Mouse (Mus musculus): Measurements from ENCODE around the gene Zfp106. TPM values are rescaled to one million over a fixed set of nuclear protein-coding genes. Genes with fewer than 3 reads are reported as not detected.

The Zfp106 gene
- polyA plus RNA-seq, 1 experiment from 2014 or later: 52.7 TPM

DNA sequence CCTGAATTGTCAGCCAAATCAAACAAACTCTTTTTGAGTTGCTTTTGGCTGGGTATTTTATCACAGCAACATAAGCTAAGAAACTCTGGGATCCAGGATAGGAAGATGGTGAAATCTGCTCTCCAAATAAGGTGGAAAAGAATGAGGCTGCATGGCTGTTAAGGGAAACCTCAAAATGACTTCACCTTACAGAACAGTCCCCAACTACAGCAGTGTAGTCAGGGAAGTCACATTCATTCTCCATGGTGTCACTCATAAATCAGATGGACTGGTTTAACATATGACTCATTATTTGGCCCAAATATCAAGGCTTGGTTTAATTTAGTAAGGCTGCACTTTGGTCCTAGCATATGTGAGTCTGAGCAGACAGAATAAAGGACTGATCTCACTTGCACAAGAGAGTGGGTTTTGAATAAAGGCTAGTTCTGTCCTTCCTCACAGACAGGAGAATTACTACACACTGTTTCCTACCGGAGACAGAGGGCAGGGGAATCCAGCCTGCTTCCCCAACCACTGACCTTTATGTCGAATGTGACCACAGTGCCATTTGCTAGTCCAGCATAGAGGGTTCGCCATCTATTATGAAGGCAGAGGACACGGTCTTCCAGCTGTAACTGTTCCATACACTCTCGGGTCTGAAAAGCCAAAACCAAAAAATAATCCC is 45.0 kb downstream of the Zfp106 start:
- Histone ChIP-seq H3K36me3 (ENCODE audit: inconsistent target) (peaks cover 97% of the 10 kb centered on the region), H3K79me2 (ENCODE audit: inconsistent target) (no peaks in the 10 kb centered on the region), H3K27ac (no peak overlapping the region), H3K4me3 (ENCODE audit: inconsistent target) (no peak overlapping the region)
- 91% methylated on average over 5 of the region's 5 CpGs for WGBS (ENCODE audit: missing documents)

DNA sequence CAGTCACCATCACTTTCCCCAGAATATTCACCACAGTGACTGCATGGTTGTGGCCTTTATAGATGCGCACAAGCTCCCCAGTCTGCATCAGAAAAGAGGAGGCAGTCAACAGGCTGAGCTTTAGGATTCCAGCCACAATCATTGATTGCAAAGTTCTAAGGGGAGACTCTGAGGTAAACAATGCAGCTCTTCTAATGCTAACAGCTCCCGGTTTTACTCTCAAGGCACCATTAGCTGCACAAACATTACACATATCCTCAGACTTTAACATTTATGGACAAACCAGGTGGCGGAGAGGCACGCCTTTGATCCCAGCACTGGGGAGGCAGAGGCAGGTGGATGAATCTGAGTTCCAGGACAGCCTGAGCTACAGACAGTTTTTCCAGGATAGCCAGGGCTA is 49.5 kb downstream of the Zfp106 start:
- 99% methylated on average over 4 of the region's 4 CpGs for WGBS (ENCODE audit: missing documents)
- H3K4me3 ChIP-seq (ENCODE audit: inconsistent target): no peak overlapping the region
- H3K79me2 ChIP-seq (ENCODE audit: inconsistent target): no peaks in the 10 kb centered on the region
- H3K36me3 ChIP-seq (ENCODE audit: inconsistent target): peaks cover 94% of the 10 kb centered on the region
- H3K27ac ChIP-seq: no peak overlapping the region

- no peaks in the 10 kb centered on the region for H3K79me2 ChIP-seq (ENCODE audit: inconsistent target)
- 83% methylated on average over 5 of the region's 5 CpGs for WGBS (ENCODE audit: missing documents)
- no peak overlapping the region for H3K27ac ChIP-seq
- peaks cover 20% of the 10 kb centered on the region for H3K36me3 ChIP-seq (ENCODE audit: inconsistent target)
- no peak overlapping the region for H3K4me3 ChIP-seq (ENCODE audit: inconsistent target)
These were observed 59.7 kb downstream of the Zfp106 start for GRCm38 (mm10) chr2:120503992-120504391.

DNA sequence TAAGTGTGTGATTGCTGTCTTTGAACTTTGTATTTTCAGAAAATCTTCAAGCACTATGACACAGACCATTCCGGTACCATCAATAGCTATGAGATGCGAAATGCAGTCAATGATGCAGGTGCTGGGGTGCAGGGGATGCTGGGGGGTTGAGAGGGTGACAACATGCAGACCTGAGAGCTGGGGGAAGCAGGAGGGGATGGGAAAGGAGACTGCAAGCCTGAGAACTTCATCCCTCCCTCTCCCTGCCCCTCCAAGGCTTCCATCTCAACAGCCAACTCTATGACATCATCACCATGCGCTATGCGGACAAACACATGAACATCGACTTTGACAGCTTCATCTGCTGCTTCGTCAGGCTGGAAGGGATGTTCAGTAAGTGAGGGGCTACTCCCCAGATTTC is 60.5 kb downstream of the Zfp106 start:
- WGBS (ENCODE audit: missing documents): 93% methylated on average over 6 of the region's 6 CpGs
- Histone ChIP-seq H3K79me2 (ENCODE audit: inconsistent target) (no peaks in the 10 kb centered on the region), H3K4me3 (ENCODE audit: inconsistent target) (no peak overlapping the region), H3K36me3 (ENCODE audit: inconsistent target) (peaks cover 11% of the 10 kb centered on the region), H3K27ac (no peak overlapping the region)

GRCm38 (mm10) chr2:120502605-120502990 is 61.0 kb downstream of the Zfp106 start:
- WGBS (ENCODE audit: missing documents): 73% methylated on average over 3 of the region's 3 CpGs
- Histone ChIP-seq H3K27ac (no peak overlapping the region), H3K79me2 (ENCODE audit: inconsistent target) (no peaks in the 10 kb centered on the region), H3K4me3 (ENCODE audit: inconsistent target) (no peak overlapping the region), H3K36me3 (ENCODE audit: inconsistent target) (peaks cover 7% of the 10 kb centered on the region; the same call in 1 of the 2 replicates)

DNA sequence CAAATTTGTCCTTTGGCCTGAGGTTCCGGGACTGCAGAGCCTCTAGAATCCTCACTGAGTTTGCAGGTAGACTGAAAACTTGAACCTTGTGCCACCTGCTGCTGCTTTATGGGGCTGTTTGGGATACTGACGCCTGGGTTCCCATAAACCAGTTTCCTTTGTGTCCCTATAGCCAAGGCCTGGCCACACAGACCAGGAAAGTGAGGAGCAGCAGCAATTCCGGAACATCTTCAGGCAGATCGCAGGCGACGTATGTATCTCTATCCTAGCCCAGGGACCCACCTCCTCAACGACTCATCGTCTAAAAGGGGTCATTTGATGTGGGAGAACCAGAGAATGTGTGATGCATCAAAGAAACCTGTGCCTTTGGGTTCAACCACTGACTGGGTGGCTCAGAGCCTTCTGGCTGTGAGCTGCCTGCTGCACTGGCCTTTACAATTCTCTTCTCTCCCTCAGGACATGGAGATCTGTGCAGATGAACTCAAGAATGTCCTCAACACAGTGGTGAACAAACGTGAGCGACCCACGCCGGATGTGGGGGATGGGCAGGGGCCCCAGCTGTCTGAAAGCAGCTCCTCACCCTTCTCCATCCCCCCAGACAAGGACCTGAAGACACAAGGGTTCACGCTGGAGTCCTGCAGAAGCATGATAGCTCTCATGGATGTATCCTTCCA is 61.6 kb downstream of the Zfp106 start:
- WGBS (ENCODE audit: missing documents): 81% methylated on average over 13 of the region's 13 CpGs
- Histone ChIP-seq H3K27ac (no peak overlapping the region), H3K4me3 (ENCODE audit: inconsistent target) (no peak overlapping the region), H3K79me2 (ENCODE audit: inconsistent target) (no peaks in the 10 kb centered on the region), H3K36me3 (ENCODE audit: inconsistent target) (peaks cover 7% of the 10 kb centered on the region; the same call in 1 of the 2 replicates)

- Histone ChIP-seq H3K27ac (no peak overlapping the region), H3K36me3 (ENCODE audit: inconsistent target) (0 out of 2 replicates have a peak, but pooled peaks cover 4% of the 10 kb centered on the region), H3K4me3 (ENCODE audit: inconsistent target) (no peak overlapping the region), H3K79me2 (ENCODE audit: inconsistent target) (no peaks in the 10 kb centered on the region)
- 64% methylated on average over 16 of the region's 17 CpGs for WGBS (ENCODE audit: missing documents)
These were observed 62.3 kb downstream of the Zfp106 start for GRCm38 (mm10) chr2:120501136-120501918.

GRCm38 (mm10) chr2:120499971-120500471 is 63.6 kb downstream of the Zfp106 start:
- no peak overlapping the region for H3K27ac ChIP-seq
- no peaks in the 10 kb centered on the region for H3K36me3 ChIP-seq (ENCODE audit: inconsistent target)
- no peak overlapping the region for H3K4me3 ChIP-seq (ENCODE audit: inconsistent target)
- WGBS (ENCODE audit: missing documents): 20% methylated on average over 6 of the region's 6 CpGs
- no peaks in the 10 kb centered on the region for H3K79me2 ChIP-seq (ENCODE audit: inconsistent target)

DNA sequence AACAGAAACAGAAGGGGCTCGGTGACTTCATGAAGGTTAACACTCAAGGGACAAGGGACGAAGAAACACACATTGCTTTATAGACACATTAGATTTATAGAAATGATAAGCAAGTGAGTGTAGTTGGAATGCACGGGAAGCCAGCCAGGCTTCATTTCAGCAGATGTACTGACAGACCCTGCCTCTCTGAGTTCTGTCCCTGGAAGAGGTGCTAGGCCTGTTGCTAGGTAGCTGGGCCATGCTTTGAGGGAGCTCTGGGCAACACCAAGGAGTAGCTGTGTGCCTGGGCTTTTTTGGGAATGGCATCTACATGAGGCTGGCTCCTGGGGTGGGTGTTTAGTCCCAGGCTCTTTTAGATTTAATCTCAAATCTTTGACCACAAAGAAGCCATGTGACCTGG is 67.1 kb downstream of the Zfp106 start:
- Histone ChIP-seq H3K79me2 (ENCODE audit: inconsistent target) (no peaks in the 10 kb centered on the region), H3K27ac (no peak overlapping the region), H3K36me3 (ENCODE audit: inconsistent target) (no peaks in the 10 kb centered on the region), H3K4me3 (ENCODE audit: inconsistent target) (no peak overlapping the region)
- WGBS (ENCODE audit: missing documents): 91% methylated on average over 3 of the region's 3 CpGs

- Histone ChIP-seq H3K36me3 (ENCODE audit: inconsistent target) (no peaks in the 10 kb centered on the region), H3K79me2 (ENCODE audit: inconsistent target) (no peaks in the 10 kb centered on the region), H3K4me3 (ENCODE audit: inconsistent target) (no peak overlapping the region), H3K27ac (no peak overlapping the region)
- 71% methylated on average over 4 of the region's 4 CpGs for WGBS (ENCODE audit: missing documents)
These were observed 70.4 kb downstream of the Zfp106 start for GRCm38 (mm10) chr2:120493254-120493653.

DNA sequence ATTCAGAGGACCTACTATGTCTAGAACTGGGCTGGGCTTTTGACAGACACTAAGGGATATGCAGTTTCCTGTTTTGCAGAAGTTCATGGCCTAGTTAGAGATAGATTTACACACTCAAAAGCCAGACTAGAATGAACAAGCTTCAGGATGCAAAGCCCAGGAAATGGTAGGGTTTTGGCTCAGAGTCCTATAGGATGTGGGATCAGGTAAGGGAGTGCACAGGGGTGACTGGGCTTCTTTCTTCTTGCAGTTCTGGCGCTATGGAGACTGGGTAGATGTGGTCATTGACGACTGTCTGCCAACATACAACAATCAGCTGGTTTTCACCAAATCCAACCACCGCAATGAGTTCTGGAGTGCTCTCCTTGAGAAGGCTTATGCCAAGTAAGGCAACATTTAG is 79.4 kb downstream of the Zfp106 start:
- H3K79me2 ChIP-seq (ENCODE audit: inconsistent target): no peaks in the 10 kb centered on the region
- no peak overlapping the region for H3K27ac ChIP-seq
- H3K36me3 ChIP-seq (ENCODE audit: inconsistent target): no peaks in the 10 kb centered on the region
- H3K4me3 ChIP-seq (ENCODE audit: inconsistent target): no peak overlapping the region
- WGBS (ENCODE audit: missing documents): 82% methylated on average over 3 of the region's 3 CpGs

- peak overlapping the region; percentile 38 for H3K27ac ChIP-seq
- 31% methylated on average over 8 of the region's 8 CpGs for WGBS (ENCODE audit: missing documents)
- H3K79me2 ChIP-seq (ENCODE audit: inconsistent target): no peaks in the 10 kb centered on the region
- no peaks in the 10 kb centered on the region for H3K36me3 ChIP-seq (ENCODE audit: inconsistent target)
- no peak overlapping the region for H3K4me3 ChIP-seq (ENCODE audit: inconsistent target)
These were observed 80.9 kb downstream of the Zfp106 start for GRCm38 (mm10) chr2:120482506-120483389.

DNA sequence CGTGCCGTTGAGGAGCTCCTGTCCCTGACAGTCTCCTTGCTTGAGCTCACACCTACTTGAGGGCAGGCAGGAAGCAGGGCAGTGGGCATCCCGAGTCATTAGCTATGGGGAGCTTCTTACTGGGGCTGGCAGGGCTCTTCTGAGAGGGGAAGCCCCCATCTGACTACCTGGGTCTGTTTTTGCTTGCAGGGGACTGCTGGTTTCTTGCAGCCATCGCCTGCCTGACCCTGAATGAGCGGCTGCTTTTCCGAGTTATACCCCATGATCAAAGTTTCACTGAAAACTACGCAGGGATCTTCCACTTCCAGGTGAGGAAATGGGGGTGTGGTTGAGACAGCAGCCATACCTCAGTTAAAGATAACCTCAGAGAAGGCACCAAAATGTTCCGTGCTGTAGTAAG is 81.7 kb downstream of the Zfp106 start:
- H3K27ac ChIP-seq: no peak overlapping the region
- no peak overlapping the region for H3K4me3 ChIP-seq (ENCODE audit: inconsistent target)
- H3K36me3 ChIP-seq (ENCODE audit: inconsistent target): no peaks in the 10 kb centered on the region
- 76% methylated on average over 8 of the region's 8 CpGs for WGBS (ENCODE audit: missing documents)
- no peaks in the 10 kb centered on the region for H3K79me2 ChIP-seq (ENCODE audit: inconsistent target)

GRCm38 (mm10) chr2:120478600-120478999 is 85.0 kb downstream of the Zfp106 start:
- Histone ChIP-seq H3K79me2 (ENCODE audit: inconsistent target) (no peaks in the 10 kb centered on the region), H3K4me3 (ENCODE audit: inconsistent target) (no peak overlapping the region), H3K36me3 (ENCODE audit: inconsistent target) (no peaks in the 10 kb centered on the region), H3K27ac (no peak overlapping the region)
- 48% methylated on average over 3 of the region's 3 CpGs for WGBS (ENCODE audit: missing documents)
